Mouse (Mus musculus) heart, adult 2 months (tissue): ENCODE measurements around the gene Ptpro.

Experiments used
- CTCF ChIP-seq: fragments of 200-600 bp; IDR thresholded peaks from 2 replicates; pipeline ENCODE4 v1.8.1; 2022; ENCODE audit warnings: antibody characterized with exemption, mild to moderate bottlenecking, moderate library complexity
- EP300 ChIP-seq: fragments of 200-500 bp; IDR thresholded peaks from 2 replicates; pipeline ENCODE4 v1.6.1; 2011; ENCODE audit warnings: low read depth, low read length, control low read depth; ENCODE audit not compliant: insufficient read depth

- TF ChIP-seq EP300 (no peak), CTCF (no peak)
Observed at GRCm38 (mm10) chr6:137202661-137203060, 49.5 kb upstream of the Ptpro start.
